Mouse (Mus musculus) liver (tissue): ENCODE measurements around the gene Col4a3bp.

Experiments
- DNase-seq: peaks from one replicate; pipeline ENCODE4 v3.0.0-alpha.2; 2020; ENCODE audit warnings: mixed read lengths

The Col4a3bp gene

DNA sequence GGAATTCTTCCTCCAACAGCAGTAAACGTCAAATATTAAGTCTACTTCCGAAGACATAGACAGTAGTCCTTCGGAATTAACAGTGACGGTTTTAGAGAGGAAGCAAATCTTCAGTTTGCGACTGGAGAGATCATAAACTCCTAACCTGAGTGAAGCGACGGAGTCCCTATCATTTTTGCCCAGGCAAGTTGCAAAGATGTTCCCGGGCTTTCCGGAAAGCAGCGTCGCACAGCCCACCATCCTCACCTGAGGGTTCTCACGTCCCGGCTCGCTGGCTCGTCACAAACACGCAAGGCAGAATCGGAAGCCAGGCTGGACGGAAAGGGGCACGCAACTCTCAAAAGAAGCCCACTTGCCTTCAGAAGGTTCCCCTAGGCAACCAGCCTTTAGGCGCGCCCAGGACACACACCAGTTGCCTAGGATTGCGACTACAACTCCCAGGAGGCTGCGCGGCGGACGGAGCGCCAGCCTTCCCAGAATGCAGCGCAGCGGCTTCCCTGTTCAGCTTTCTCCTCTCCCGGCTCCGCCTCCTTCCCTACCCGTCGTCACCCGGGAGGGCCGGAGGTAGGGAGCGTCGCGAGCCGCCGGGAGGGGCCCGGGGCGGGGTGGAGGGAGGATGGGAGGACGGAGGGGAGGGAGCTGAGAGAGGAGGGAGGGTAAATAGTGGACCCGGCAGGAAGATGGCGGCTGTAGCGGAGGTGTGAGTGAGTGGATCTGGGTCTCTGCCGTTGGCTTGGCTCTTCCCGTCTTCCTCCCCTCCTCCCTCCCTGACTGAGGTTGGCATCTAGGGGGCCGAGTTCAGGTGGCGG, at the start of gene Col4a3bp, which contains the start of gene Polk:
Gene Col4a3bp, plus strand, starts transcription at position 538 of the 809 bp plus-strand sequence.
Gene Polk, minus strand, starts transcription at position 499 of the 809 bp plus-strand sequence.
- DNase-seq, result peak; percentile 98

DNA sequence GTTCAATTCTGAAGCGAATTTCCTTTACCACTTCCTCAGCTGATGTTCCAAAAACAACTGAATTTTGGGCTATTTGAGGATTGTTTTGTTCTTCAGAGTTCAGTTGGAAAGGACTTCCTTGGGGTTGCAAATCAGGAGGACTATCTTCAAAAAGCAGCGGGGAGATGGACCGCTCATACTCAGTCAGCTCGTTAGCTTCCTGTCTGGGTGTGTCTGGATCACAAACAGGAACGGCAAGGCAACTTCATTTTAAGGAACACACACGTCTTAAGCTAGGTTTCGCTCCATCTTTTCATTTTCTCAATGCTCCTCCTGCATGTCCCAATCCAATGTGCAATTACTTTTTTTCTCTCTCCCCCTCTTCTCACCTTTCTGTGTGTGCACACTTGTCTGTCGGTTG, 45.8 kb upstream of the Col4a3bp start:
- no peak for DNase-seq

DNA sequence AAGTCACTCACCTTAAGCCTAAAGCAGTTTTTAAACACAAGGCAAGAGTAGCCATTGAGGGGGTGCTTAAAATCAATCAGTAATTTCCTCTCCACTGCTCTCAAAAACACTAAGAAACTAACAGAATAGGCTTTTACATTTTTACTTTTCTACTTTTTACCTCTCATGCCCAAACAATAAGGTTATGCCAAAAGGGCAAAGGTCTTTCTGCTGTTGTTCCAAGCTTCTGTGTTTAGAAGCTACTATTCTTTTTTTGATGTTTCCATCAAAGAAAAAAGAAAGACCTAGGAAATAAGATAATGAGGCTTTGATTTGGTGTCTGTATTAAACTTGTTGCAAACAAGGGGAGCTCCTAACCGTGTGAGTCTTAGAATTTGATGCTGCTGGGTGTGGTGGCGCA, 42.5 kb upstream of the Col4a3bp start:
- DNase-seq, result no peak

DNA sequence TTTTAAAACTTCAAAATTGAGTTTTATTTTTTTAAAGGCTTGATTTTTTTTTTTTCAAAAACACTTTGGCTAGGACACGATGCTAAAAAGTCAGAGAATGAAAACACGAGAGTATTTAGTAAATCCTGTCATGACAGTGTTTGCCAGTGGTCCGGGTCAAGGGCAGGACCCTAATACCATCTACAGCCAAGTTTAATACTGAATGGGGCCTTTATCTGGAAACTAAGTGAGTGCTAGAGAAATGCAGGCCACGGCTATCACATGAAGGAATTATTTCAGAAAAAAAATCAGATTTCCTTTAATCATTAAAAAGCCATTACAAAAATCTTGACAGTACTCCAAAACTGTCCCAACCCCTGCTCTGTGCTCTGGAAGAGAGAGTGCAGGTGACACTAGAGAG, 36.8 kb upstream of the Col4a3bp start:
- DNase-seq, result no peak

DNA sequence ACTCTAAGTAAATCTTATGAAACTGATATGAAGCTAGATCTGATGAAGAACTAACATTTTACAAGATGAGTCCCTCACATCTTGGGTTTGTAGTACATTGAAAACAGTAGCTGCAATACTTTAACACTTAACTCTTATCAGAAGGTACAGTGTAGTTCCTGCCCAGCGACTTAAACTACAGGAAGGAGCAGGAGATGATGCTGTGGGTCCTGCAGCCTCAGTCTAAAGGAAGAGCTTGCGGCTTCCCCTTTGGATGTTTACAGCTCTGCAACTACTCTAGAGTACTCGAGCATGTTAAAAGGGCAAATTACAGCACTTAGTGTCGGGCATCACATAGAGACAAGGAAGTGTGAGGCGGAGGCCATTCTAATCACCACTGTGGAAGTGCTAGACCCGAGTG, 36.1 kb upstream of the Col4a3bp start:
- no peak for DNase-seq

DNA sequence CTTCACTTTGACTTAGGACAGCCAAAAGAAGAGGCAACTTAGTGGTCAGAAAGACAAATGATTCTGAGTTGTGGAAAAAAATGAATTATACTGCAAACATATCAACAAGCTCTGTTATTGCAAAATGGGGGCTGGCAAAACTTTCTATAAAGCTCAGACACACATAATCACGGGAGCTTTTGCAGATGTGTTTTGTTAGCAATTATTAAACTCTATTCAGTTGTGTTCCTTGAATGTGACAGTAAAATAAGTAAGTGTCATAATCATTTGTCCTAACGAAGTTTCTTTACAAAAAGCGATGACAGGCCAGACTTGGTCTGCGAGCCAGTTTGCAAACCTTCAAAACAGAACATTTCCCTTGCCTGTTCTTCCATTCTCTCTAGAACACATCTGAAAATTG, 34.9 kb upstream of the Col4a3bp start:
- DNase-seq, result no peak

DNA sequence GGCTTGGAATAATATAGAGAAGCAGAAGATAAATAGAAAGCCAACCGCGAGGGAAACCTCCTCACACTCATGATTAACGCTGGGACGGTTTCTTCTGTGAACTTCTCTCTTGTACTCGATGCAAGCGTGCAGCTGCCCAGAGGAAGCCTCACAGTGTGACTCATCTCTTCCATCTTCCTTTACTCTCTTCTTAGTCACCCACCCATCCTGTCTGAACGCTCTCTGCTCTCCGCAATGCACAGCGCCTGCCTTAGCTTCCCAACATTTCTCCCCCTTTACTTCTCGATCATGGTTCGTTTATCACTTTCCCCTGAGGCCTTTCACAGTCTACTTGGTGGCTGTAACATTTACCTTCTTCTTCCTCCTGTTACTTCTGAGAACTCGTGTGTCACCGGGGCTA, 31.8 kb upstream of the Col4a3bp start:
- DNase-seq, result no peak

DNA sequence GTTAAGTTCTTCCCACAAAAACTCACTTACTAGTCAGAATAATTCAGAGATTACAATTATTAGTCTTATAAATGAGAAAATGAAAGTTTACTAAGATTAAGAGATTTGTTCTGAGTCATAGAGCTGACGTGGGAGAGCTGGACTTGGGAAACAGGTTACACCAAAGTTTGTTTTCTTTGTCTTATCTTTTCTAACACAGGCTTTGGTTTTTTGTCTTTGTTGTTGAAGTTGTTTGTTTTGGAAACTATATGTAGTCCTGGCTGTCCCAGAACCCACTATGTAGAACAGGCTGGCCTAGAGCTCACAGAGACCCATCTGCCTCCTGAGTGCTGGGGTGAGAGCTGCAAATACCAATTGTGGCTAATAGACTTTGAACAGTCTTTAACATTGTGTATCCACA, 31.2 kb upstream of the Col4a3bp start:
- DNase-seq, result no peak

DNA sequence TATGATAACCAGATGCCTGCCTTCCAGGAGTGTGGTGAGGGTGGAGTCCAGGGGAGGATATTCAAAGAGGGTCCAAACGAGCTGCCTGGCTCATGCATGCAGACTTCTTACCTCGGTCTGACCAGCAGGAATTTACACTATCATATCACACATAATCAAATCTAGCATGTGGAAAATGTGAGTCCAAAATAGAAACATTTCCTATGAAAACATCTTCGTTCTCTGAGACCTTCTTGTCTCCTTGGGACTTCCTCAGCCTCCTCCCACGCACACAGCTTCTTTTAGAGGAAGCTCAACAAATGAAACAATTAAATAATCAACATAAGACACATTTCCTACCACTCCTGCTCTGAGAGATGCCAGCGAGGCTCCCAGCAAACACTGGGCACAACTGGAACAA, 30.5 kb upstream of the Col4a3bp start:
- DNase-seq, result no peak

DNA sequence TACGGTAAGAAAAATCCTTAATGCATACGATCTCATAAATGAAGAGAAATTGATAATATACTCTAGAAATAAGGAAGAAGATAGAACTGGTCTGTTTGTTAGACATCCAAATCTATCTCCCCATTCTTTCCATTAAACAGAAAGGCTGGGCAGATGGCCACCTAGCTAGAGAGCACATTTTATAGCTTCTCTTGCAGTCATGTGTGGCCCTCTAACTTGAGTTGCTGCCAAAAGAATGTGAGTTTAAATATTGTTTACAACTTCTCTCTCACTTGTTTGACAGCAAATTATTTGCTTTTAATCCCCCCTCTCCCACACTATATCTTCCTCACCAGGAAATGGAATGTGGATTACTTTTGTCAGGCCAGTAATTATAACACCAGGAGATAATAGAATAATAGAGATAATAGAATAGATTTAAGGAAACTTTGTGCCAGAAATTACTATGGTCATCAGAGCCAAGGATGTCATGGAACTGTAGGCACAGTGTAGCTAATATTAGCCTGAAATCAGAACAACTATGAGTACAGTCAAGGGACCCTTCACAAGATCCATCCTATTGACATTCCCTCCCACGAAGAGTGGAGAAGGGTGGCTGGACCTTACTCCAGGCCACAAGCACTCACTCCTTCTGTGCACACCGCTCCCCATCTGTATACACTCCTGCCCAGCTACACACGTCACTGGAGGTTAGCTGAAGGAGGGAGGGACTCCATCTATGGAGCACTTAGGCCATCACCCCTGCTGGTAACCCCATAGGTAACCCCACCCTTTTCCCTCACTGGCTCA, 28.1 kb upstream of the Col4a3bp start:
- DNase-seq, result no peak

DNA sequence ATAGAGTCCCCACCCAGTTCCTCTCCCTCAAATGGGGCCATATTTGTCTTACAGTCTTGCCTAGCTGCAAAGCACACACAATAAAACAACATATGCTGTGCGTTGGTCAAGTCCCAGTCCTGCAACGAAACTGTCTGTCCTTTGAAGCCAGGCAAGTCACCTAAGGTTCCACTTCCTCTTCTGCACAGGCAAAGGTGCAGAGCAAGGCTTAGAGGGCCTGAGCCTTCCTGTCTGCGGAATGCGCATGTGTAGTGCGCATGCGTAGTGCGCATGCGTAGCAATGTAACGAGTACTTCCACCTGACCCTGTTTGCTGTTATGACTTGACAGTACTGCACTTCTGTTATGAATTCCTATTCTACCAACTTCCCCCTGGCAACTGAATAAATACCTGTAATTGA, 26.2 kb upstream of the Col4a3bp start:
- no peak for DNase-seq

DNA sequence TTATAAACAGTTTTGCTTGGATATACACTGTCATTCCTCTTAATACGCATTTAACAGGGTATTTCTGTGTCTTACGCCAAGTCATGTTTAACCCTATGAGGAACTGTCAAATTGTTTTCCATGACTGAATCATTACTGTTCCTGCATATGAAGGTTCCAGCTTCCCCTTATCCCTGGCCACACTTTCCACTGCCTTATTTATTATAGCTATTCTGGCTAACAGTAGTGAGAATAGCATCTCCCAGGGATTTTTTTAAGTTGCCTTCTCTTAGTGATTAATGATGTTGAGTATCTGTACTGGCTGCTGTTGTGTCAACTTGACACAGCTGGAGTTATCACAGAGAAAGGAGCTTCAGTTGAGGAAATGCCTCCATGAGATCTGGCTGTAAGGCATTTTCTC, 25.1 kb upstream of the Col4a3bp start:
- DNase-seq, result no peak

DNA sequence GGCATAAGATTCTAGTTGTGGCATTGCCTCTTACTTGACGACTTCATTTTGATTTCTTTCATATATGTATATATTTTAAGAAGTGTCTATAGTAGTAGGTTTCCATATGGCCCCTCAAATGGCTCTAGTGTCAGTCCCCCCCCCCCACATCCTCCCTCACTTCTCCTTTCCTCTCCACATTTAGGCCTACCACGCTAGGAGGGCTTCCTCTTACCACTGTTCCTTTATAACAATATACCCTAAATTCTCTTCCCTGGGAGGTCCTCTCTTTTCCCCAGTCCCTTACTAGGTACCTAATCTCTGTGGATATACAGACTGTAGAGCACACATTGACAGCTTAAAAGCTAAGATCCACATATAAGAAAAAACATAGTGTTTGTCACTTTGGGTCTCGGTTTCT, 21.1 kb upstream of the Col4a3bp start:
- no peak for DNase-seq

DNA sequence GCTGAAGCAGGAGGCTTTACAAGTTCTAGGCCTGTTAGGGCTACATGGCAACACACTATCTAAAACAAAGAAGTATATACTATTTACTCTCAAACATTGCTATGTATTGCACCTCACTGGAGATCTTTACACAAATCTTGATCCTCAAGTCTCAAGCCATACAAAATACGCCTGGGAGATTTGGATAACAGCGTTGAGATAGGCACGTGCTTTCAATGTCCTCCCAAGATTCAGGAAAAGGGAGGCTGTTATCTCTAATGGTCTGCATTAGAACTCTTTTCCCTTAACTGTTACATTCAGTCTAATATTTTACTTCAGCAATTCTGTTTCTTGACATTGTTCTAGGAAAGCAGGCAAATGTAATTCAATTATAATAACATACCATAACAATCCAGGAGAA, 15.4 kb upstream of the Col4a3bp start:
- DNase-seq, result no peak

DNA sequence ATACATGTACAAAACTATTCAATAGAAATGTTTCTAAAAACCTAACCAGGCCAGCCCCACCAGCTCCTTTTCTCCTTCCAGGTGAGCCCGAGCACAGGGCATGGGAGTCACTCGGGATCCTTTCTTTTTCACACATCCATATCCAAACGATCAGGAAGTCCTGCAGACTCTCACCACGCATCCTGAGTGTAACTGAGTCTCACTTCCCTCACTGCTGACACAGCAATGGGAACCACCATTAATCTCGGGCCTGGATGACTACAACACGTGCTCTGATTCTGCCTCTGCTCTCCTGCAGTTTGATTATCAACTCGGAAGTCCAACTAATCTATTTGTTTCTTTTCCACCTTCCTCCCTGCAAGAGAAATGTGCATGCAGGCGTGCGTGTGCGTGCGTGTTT, 14.6 kb upstream of the Col4a3bp start:
- no peak for DNase-seq

DNA sequence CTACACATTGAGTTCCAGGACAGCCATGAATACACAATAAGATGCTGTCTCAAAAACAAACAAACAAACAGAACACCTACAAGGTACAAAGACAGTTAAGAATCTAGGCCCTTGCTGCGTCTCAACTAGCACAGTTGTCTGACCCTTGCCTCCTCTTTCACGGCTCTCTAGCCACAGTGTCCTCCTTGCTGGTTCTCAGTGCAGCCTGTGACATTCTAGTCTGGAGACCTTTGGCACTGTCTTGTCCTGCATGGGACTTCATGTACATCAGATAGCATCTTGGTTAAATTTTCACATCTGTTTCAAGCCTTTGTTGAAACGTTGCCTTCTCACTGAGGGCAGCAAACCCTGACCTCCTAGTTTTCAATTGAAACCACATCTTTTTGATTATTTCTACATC, 13.6 kb upstream of the Col4a3bp start:
- no peak for DNase-seq

DNA sequence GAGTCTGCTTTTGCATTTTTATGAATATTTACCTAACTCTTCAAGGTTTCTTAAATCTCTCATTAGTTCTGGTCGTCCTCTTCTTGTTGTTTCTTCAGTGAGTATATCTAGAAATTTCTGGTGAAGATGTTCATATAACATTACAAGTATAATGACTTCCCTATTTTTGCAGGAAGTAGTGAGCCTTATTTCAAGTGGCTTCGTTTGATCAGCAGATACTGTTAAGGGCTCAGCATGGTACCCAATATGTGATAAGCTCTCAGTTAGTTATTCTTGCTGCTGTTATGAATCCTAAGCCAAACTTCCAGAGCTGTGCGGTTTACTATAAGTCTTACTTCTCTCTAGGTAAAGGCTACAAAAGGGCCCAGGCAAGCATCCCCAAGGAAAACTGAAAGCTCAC, 12.9 kb upstream of the Col4a3bp start:
- DNase-seq, result no peak

DNA sequence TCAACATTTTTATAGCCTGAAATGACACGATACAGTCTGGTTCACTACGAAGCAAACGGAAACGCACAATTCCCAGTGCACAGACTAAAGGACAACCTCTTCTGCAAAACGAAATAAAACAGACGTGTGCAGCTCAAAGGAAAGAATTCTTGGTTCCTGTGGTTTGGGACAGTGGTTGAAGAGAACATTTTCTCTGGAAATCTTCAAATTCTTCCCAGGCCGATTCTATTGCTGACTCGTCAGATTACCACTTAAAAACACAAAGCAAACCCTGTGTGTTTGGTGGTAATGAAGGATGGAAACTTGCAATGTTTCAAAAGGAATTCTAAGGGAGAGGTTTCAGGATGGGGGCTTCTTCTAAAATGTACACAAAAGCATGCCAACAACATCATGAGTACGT, 12.4 kb upstream of the Col4a3bp start:
- DNase-seq, result no peak

DNA sequence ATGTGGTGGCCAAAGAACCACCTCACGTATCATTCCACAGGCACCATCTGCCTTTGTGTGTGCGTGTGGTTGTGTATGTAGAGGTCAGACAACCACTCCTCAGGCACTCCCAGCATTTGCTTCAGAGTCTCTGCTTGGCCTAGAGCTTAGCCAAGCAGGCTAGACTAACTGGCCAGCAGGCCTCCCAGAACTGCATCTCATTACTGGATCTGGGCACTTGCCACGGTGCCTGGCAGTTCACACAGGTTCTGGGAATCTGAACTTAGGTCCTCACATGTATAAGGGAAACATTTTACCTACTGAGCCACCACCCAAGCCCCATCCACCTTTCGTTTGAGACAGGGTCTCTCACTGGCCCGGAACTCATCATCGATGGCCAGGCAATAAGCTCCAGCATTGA, 10.2 kb upstream of the Col4a3bp start:
- DNase-seq, result no peak

DNA sequence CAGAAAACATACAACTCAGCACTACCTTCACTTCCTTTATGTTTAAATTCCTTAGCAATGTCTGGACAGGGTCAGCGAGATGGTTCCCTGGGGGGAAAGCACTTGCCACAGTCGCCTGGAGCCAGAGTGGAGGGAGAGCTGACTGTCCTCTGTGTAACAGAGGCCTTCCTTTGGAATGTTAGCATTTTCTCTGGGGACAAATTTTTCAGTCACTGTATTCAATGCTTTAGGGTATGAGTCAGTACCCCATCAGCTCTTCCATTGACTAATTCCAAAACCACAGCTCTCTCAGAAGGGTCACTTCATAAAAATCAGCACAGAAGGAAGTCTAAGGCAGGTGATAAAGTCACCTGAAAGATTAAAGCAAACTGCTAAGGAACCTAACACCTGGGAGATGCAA, 8.7 kb upstream of the Col4a3bp start:
- DNase-seq, result no peak

DNA sequence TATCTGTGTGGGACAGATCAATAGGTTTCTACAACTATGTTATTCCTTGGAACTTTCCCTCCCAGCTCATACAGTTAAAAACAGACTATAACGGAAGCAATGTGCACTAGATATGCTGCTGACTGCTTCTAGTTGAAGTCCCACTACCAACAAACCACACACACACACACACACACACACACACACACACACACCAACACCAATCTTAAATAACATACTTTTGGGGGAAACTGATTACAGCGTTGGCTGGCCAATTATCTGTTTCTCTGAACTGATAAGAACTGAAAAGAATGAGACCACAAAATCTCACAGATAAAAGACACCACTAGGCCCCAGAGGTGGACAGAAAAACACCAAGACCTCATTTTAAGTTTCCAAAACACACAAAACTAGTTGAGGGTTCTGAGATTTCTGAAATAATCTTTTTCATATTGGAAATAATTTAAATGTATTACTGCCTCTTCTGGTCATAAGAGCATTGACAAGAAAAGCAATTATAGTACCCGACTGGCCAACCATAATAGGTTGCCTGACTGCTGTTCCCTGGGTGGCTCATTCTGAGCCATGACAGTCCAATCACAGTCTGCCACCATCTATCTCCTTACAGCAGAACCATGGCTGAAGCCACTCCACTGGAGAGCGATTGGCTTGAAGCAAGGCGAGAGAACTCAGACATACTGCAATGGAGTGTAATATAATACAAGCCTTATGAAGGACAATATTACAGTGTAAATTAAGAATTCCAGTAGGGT, 5.4 kb upstream of the Col4a3bp start:
- no peak for DNase-seq

DNA sequence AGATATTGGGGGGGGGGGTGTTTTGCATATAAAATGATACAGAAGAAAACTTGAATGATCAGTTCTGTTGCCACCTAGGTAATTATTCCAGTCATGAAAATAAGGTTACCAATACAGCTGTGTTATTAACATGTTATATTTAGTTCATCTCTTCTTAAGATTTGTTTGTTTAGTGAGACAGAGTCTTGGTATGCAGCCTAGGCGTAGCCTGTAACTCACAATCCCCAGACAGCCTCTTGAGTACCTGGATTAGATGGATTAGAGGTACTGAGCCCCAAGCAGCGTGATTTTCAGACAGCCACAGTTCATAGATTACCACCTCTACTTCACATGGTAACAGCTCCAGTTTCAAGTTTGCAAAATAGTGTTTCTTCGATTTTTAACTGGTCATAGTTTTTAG, 4.3 kb upstream of the Col4a3bp start:
- no peak for DNase-seq

DNA sequence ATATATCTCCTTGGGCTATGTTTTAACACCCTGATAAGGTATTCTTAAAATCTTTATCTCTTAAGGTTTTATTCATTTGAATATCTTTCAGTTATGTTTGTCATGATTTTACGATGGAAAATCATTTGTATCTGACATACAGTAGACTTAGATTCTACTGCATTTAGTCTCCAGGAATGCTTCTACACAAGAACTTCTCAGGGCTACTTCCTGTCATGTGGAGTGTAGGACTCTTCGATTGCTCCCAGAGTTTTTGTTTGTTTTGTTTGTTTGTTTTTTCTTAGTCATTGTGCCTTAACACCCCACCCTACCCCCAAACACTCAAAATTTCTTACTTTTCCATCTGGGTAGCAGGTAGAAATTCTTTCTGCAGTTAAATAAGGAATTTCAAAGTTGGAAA, 1.0 kb upstream of the Col4a3bp start:
- no peak for DNase-seq
